Mouse (Mus musculus) kidney, embryonic 15.5 days (tissue): Measurements from ENCODE around the gene Ttc30a2. TPM values are rescaled to one million over a fixed set of nuclear protein-coding genes. Genes with fewer than 3 reads are reported as not detected.
"Not testable (repeated sequence)": the region's sequence is repeated elsewhere in the genome, so short reads cannot be mapped to it uniquely, and the experiment has no call there.

ENCODE experiments used
- ATAC-seq: fragments of 200-750 bp; cut with Nextera tagmentation; replicated peaks from 2 replicates; pipeline ENCODE4 v1.8.0; 2017; ENCODE audit warnings: moderate TSS enrichment; ENCODE audit not compliant: low FRiP score
- H3K27ac ChIP-seq: fragments of 300-500 bp; sonication (generic); 2 replicates; pipeline ENCODE4 v1.5.1; 2015; ENCODE audit warnings: mild to moderate bottlenecking, inconsistent platforms
- H3K27me3 ChIP-seq: fragments of 300-500 bp; sonication (generic); 2 replicates; pipeline ENCODE4 v1.6.1; 2015; ENCODE audit warnings: inconsistent platforms
- H3K36me3 ChIP-seq: fragments of 300-500 bp; sonication (generic); 2 replicates; pipeline ENCODE4 v1.6.1; 2015; ENCODE audit warnings: inconsistent platforms
- H3K4me1 ChIP-seq: fragments of 300-500 bp; sonication (generic); 2 replicates; pipeline ENCODE4 v1.6.1; 2015; ENCODE audit warnings: inconsistent platforms
- H3K4me2 ChIP-seq: fragments of 300-500 bp; sonication (generic); 2 replicates; pipeline ENCODE4 v1.6.1; 2015; ENCODE audit warnings: moderate library complexity, mild to moderate bottlenecking, inconsistent platforms
- H3K4me3 ChIP-seq: fragments of 300-500 bp; sonication (generic); replicated peaks from 2 replicates; pipeline ENCODE4 v1.5.1; 2015; ENCODE audit warnings: mild to moderate bottlenecking, inconsistent platforms
- H3K9ac ChIP-seq: fragments of 300-500 bp; sonication (generic); 2 replicates; pipeline ENCODE4 v1.6.1; 2015; ENCODE audit warnings: mild to moderate bottlenecking, inconsistent platforms
- H3K9me3 ChIP-seq: fragments of 300-500 bp; sonication (generic); replicated peaks from 2 replicates; pipeline ENCODE4 v1.6.1; 2016; ENCODE audit warnings: inconsistent platforms
- WGBS: fragments of 180-500 bp; shearing (Covaris S2); methylation state at CpG from one replicate; pipeline ENCODE4 v1.1.7; 2015; ENCODE audit warnings: mixed read lengths; 5-methylcytosine and 5-hydroxymethylcytosine counted together
- polyA plus RNA-seq: library from polyadenylated mRNA; unstranded; fragments of >200 nt; fragmentation: Nextera tagmentation; extraction: Ambion mirVana; gene quantifications from 2 replicates; pipeline ENCODE4 v1.2.1, GENCODE M21; 2015

Ttc30a2 gene
- polyA plus RNA-seq: 0.47 and 0.98 TPM in 2 replicates

- H3K36me3 ChIP-seq, H3K4me1 ChIP-seq, H3K27me3 ChIP-seq, H3K9me3 ChIP-seq, H3K4me3 ChIP-seq, H3K9ac ChIP-seq, H3K27ac ChIP-seq: not testable (repeated sequence)
- ATAC-seq: 0 out of 2 replicates have a peak, but pooled peaks have one; percentile 35
- H3K4me2 ChIP-seq: peak within 1 kb of the TSS; percentile 14; the same call in 1 of the 2 replicates
- whole genome bisulfite sequencing: 32% methylated on average over 22 of the region's 24 CpGs
Measured at GRCm38 (mm10) chr2:75977752-75978368, at the start of gene Ttc30a2. TSS of gene Ttc30a2 (minus strand) at chr2:75978170.

DNA sequence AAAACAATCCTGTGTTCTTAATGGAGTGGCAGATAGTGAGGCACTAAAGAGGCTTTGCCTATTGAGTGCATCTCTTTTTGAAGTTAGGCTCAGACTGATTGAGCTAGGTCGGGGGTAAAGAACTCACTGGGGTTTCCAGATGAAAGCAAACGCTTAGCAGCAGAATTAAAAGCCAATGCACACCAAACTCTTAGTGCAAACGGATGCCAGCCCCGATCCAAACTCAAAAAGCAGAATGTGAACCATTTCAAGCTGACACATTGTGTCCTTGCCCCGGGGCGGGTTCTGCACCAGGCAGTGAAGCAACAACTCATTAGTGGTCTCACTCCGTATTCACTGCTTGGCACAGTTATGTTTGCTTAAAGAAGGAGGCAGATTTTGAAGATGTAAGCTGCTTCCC, 38.9 kb upstream of the Ttc30a2 start:
- 17% methylated on average over 7 of the region's 7 CpGs for WGBS
- Histone ChIP-seq H3K4me1 (peaks cover 11% of the 10 kb centered on the region; the same call in 1 of the 2 replicates), H3K36me3 (no peaks in the 10 kb centered on the region), H3K9ac (no peak overlapping the region), H3K9me3 (no peaks in the 10 kb centered on the region), H3K27me3 (no peaks in the 10 kb centered on the region), H3K27ac (no peak overlapping the region), H3K4me3 (no peak overlapping the region), H3K4me2 (no peak overlapping the region)
- ATAC-seq: no peak

- no peak overlapping the region for H3K27ac ChIP-seq
- no peak overlapping the region for H3K4me2 ChIP-seq
- no peaks in the 10 kb centered on the region for H3K36me3 ChIP-seq
- H3K4me1 ChIP-seq: peaks cover 11% of the 10 kb centered on the region; the same call in 1 of the 2 replicates
- 71% methylated on average over 8 of the region's 8 CpGs for WGBS
- H3K4me3 ChIP-seq: no peak overlapping the region
- H3K9me3 ChIP-seq: no peaks in the 10 kb centered on the region
- H3K27me3 ChIP-seq: no peaks in the 10 kb centered on the region
- peak; percentile 74 for ATAC-seq
- H3K9ac ChIP-seq: no peak overlapping the region
Measured at GRCm38 (mm10) chr2:76016136-76016535, 38.2 kb upstream of the Ttc30a2 start.

DNA sequence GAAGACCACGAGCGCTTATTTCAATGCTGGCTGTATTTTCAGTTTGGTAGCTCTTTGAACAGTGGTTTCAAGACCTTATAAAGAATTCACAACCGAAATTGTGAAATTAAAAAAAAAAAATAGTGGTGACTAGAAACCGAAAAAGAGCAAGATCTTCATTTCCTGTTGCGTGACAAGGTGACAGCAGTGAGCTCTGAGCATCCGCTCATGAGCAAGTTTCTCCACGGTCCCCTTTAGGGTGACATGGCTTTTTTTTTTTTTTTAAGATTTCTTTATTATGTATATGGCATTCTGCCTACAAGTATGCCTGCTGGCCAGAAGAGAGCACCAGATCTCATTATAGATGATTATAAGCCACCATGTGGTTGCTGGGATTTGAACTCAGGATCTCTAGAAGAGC, 37.5 kb upstream of the Ttc30a2 start:
- Histone ChIP-seq H3K4me1 (peaks cover 15% of the 10 kb centered on the region; the same call in 1 of the 2 replicates), H3K9me3 (no peaks in the 10 kb centered on the region), H3K27me3 (no peaks in the 10 kb centered on the region), H3K27ac (no peak overlapping the region), H3K4me2 (no peak overlapping the region), H3K4me3 (no peak overlapping the region), H3K9ac (no peak overlapping the region), H3K36me3 (no peaks in the 10 kb centered on the region)
- ATAC-seq: no peak
- WGBS: 94% methylated on average over 7 of the region's 7 CpGs

- 83% methylated on average over 3 of the region's 3 CpGs for WGBS
- H3K4me2 ChIP-seq: no peak overlapping the region
- no peak for ATAC-seq
Measured at GRCm38 (mm10) chr2:76014659-76015058, 36.7 kb upstream of the Ttc30a2 start.

GRCm38 (mm10) chr2:76006194-76006593, 28.2 kb upstream of the Ttc30a2 start:
- ATAC-seq: no peak
- H3K9me3 ChIP-seq: no peaks in the 10 kb centered on the region
- H3K4me2 ChIP-seq: no peak overlapping the region
- no peak overlapping the region for H3K4me3 ChIP-seq
- WGBS: 21% methylated on average over 4 of the region's 4 CpGs
- H3K4me1 ChIP-seq: peaks cover 13% of the 10 kb centered on the region
- no peak overlapping the region for H3K27ac ChIP-seq
- H3K27me3 ChIP-seq: peaks cover 5% of the 10 kb centered on the region; the same call in 1 of the 2 replicates
- no peaks in the 10 kb centered on the region for H3K36me3 ChIP-seq
- no peak overlapping the region for H3K9ac ChIP-seq

More at GRCm38 (mm10) chr2:76014659-76015058, 36.7 kb upstream of the Ttc30a2 start:
- H3K9ac ChIP-seq: no peak overlapping the region
- H3K36me3 ChIP-seq: no peaks in the 10 kb centered on the region
- H3K27me3 ChIP-seq: no peaks in the 10 kb centered on the region
- H3K27ac ChIP-seq: no peak overlapping the region
- H3K4me3 ChIP-seq: no peak overlapping the region
- no peaks in the 10 kb centered on the region for H3K9me3 ChIP-seq
- H3K4me1 ChIP-seq: peaks cover 15% of the 10 kb centered on the region; the same call in 1 of the 2 replicates

DNA sequence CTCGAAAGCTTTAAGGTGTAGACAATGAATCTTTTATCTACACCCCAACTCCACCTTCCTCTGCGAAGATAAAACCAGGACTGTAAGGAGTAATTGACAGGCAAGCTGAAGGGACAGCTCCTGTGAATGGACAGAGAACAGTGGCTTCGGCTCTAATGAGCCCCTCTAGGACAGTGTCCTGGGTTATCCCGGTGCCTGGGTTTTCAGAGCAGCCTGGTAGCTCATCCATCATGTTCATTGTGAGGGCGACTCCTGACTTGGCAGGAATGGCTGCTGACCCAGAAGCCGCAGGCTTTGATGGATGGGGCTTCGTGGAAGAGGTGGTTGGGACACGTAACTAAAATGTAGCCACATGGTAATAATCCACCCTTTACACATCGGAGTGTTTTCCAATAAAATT, 24.9 kb upstream of the Ttc30a2 start:
- no peaks in the 10 kb centered on the region for H3K9me3 ChIP-seq
- peaks cover 5% of the 10 kb centered on the region; the same call in 1 of the 2 replicates for H3K27me3 ChIP-seq
- no peak overlapping the region for H3K4me3 ChIP-seq
- H3K4me1 ChIP-seq: peaks cover 28% of the 10 kb centered on the region
- H3K36me3 ChIP-seq: no peaks in the 10 kb centered on the region
- H3K9ac ChIP-seq: no peak overlapping the region
- no peak overlapping the region for H3K27ac ChIP-seq
- no peak overlapping the region for H3K4me2 ChIP-seq
- 45% methylated on average over 9 of the region's 9 CpGs for WGBS
- no peak for ATAC-seq

- no peak overlapping the region for H3K9ac ChIP-seq
- no peak overlapping the region for H3K27ac ChIP-seq
- peaks cover 5% of the 10 kb centered on the region; the same call in 1 of the 2 replicates for H3K27me3 ChIP-seq
- no peaks in the 10 kb centered on the region for H3K9me3 ChIP-seq
- no peak overlapping the region for H3K4me2 ChIP-seq
- 48% methylated on average over 8 of the region's 8 CpGs for WGBS
- peaks cover 30% of the 10 kb centered on the region for H3K4me1 ChIP-seq
- no peaks in the 10 kb centered on the region for H3K36me3 ChIP-seq
- no peak overlapping the region for H3K4me3 ChIP-seq
- ATAC-seq: no peak
Measured at GRCm38 (mm10) chr2:76001392-76001791, 23.4 kb upstream of the Ttc30a2 start.

DNA sequence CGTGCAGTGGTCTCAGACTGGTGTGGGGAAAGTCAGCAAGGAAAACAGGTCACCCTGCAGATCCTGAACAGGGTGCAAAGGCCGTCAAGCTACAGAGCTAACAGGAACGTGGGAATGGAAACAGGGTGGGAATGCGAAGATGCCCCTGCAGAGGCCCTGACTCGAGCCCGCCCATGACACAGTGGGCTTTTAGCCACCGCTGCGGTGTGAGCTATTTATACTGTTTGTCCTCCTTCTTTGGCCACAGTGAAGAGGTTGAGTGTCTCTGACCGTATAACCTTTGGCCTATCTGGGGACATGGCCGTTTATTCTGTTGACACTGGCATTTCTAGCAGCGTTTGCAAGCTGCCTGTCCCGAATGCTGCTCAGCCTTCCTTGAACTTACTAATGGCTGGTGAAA, 21.7 kb upstream of the Ttc30a2 start:
- no peak; the same call in 1 of the 2 replicates for ATAC-seq
- Histone ChIP-seq H3K4me3 (no peak overlapping the region), H3K4me1 (peaks cover 23% of the 10 kb centered on the region), H3K36me3 (no peaks in the 10 kb centered on the region), H3K9me3 (no peaks in the 10 kb centered on the region), H3K27me3 (peaks cover 5% of the 10 kb centered on the region; the same call in 1 of the 2 replicates), H3K4me2 (no peak overlapping the region), H3K27ac (peak overlapping the region; percentile 45), H3K9ac (no peak overlapping the region)
- WGBS: 30% methylated on average over 12 of the region's 12 CpGs

- Histone ChIP-seq H3K27ac (0 out of 2 replicates have a peak overlapping the region, but pooled peaks have one; percentile 9), H3K9ac (no peak overlapping the region), H3K27me3 (peaks cover 5% of the 10 kb centered on the region; the same call in 1 of the 2 replicates), H3K4me3 (no peak overlapping the region), H3K36me3 (no peaks in the 10 kb centered on the region), H3K4me1 (peaks cover 23% of the 10 kb centered on the region), H3K4me2 (no peak overlapping the region), H3K9me3 (no peaks in the 10 kb centered on the region)
- no peak for ATAC-seq
- WGBS: 16% methylated on average over 8 of the region's 8 CpGs
Measured at GRCm38 (mm10) chr2:75998692-75999091, 20.7 kb upstream of the Ttc30a2 start.

- Histone ChIP-seq H3K36me3 (no peaks in the 10 kb centered on the region), H3K4me3 (no peak overlapping the region), H3K9ac (no peak overlapping the region), H3K4me1 (peaks cover 23% of the 10 kb centered on the region), H3K27me3 (peaks cover 2% of the 10 kb centered on the region; the same call in 1 of the 2 replicates), H3K9me3 (no peaks in the 10 kb centered on the region), H3K27ac (no peak overlapping the region), H3K4me2 (no peak overlapping the region)
- ATAC-seq: no peak
- 22% methylated on average over 12 of the region's 12 CpGs for WGBS
Measured at GRCm38 (mm10) chr2:75997726-75998125, 19.8 kb upstream of the Ttc30a2 start.

DNA sequence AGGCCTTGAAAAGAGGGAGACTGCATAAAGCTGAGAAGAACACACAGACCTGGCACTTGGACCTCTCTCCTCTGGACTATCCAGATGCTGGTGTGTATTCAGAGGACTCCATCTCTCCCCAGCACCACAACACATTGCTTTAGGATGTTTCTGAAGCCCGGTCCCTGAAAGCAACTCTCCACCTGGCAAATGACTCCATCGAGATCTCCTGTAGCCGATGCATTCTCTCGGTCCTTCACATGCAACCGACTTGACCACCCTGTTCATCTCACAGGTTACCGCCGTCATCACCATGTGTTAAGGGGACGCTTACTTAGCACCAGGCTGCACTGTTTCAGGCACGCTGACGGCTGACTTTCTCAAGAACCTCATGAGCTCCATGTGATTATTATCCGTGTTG, 16.9 kb upstream of the Ttc30a2 start:
- Histone ChIP-seq H3K27ac (no peak overlapping the region), H3K4me2 (no peak overlapping the region), H3K9ac (no peak overlapping the region), H3K9me3 (no peaks in the 10 kb centered on the region), H3K36me3 (no peaks in the 10 kb centered on the region), H3K4me1 (peaks cover 37% of the 10 kb centered on the region), H3K27me3 (no peaks in the 10 kb centered on the region), H3K4me3 (no peak overlapping the region)
- ATAC-seq: no peak
- 95% methylated on average over 11 of the region's 11 CpGs for WGBS
